Mouse (Mus musculus) cerebellum, adult 2 months (tissue): ENCODE results near the gene 1700020N01Rik.

Experiments
- CTCF ChIP-seq: fragments of 200-500 bp; IDR thresholded peaks from 2 replicates; pipeline ENCODE4 v1.5.1; 2011; ENCODE audit warnings: low read depth, mild to moderate bottlenecking, control low read depth, low read length, moderate library complexity, borderline replicate concordance; ENCODE audit not compliant: insufficient read depth
- POLR2A ChIP-seq: fragments of 200-500 bp; IDR thresholded peaks from 2 replicates; pipeline ENCODE4 v1.6.1; 2011; ENCODE audit warnings: low read length, control low read depth, borderline replicate concordance; ENCODE audit not compliant: insufficient read depth

GRCm38 (mm10) chr10:21559769-21560168 is 33.2 kb upstream of the 1700020N01Rik start:
- no peak for TF ChIP-seq POLR2A
- TF ChIP-seq CTCF, result no peak
